Mouse (Mus musculus) frontal cortex, postnatal 10 days (tissue): Measurements from ENCODE around the gene 4930578G10Rik.
"Not testable (repeated sequence)": the region's sequence is repeated elsewhere in the genome, so short reads cannot be mapped to it uniquely, and the experiment has no call there.

Experiments used
- DNase-seq, 2 experiments: peaks; one replicate each; pipeline ENCODE4 v3.0.0; 2022; ENCODE audit warnings: low spot score in 2 of 2, mixed read lengths in 1 of 2

Gene 4930578G10Rik

GRCm38 (mm10) chr4:42735245-42735644 is at the start of gene 4930578G10Rik:
Gene 4930578G10Rik (plus strand): TSS chr4:42735545.
- not testable (repeated sequence) for DNase-seq

DNA sequence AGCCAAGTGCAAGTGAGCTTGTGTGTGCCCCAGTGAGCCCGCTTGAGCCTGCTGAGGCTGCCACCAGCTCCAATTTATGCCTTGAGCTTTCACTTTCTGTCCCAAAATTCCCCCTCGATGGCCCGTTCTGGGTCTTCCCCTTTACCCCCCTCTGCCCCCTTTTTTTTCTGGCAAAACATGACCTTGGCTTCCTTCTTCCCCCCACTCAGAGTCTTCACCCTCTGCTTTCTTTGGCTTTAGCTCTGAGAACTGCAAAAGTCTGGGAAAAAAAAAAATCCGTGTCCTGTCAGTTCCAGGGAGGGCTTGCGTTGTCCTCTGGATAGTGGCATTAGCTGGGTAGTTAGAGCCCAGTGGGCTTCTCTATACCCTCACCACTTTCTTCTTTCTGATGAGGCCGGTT is 21.1 kb downstream of the 4930578G10Rik start, which contains the start of gene Ccl19:
TSS of gene Ccl19 (minus strand) at position 101 of the 400 bp plus-strand sequence.
- DNase-seq = not testable (repeated sequence)

DNA sequence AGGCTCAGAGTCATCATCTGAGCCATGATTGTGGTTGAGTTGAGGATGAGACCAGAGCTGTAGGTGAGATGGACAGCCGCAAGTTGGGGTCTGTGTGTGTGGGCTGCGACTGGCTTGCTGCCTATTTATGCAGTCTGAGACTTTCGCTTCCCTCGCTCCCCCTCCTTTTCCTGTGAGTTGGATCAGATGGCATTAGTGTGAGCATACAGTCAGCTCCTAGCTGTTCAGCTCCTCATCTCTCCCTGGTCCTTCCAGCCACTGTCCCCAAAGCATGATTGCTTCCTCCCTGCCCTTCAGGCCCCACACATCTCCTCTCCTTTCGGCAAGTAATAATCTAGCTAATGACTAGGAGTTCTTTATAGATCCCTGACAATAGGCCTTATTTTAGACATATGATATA is 38.5 kb downstream of the 4930578G10Rik start, which contains the start of gene Ccl21a:
TSS of gene Ccl21a (minus strand) at position 101 of the 400 bp plus-strand sequence.
- not testable (repeated sequence) for DNase-seq

DNA sequence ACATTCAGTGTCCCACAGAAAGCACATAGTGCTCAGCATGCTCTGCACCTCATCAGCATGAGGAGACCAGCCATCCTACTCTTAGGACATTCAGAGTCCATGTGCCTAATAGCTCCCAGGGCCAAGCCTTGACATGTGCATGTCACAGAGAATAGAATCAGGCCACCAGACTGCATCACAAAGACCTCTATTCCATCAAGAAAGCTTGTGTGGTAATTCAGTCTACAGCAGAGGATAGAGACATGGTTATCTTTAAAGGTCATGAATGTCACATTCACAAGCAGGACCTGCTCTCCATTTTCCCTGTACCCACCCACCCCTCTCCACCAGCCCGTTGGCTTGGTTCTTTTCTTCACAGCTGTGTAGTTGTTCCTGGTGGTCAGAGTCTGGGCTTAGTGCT is 118.4 kb downstream of the 4930578G10Rik start, which contains the start of gene Fam205a1:
TSS of gene Fam205a1 (minus strand) at position 101 of the 400 bp plus-strand sequence.
- DNase-seq = not testable (repeated sequence)

GRCm38 (mm10) chr4:42856671-42857070 is 121.3 kb downstream of the 4930578G10Rik start, which contains the start of gene Gm12394:
Gene Gm12394 (minus strand): TSS chr4:42856771.
- DNase-seq = not testable (repeated sequence)

- DNase-seq = not testable (repeated sequence)
These were observed 125.1 kb downstream of the 4930578G10Rik start for GRCm38 (mm10) chr4:42860483-42860882.

DNA sequence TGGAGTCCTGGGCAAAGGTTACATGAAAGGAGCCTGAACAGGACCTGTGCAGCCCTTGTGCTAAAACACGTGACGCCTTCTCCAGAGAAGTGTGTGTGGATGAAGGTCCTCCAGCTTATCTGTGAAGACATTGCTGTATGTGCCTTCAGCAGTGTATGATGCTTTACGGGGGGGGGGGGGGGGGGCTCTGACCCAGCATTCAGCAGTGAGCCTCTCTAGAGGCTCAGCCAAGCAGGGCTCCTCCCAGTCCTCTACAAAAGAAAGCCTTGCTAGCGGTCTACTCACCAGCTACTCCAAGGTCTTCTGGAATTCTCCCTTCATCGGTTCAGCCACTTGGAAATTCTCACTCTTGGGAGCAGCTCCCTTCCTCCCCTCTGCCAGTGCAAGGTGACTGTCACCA is 128.1 kb downstream of the 4930578G10Rik start:
- DNase-seq = not testable (repeated sequence)

- DNase-seq = no peak
These were observed 132.0 kb downstream of the 4930578G10Rik start for GRCm38 (mm10) chr4:42867390-42867789.

DNA sequence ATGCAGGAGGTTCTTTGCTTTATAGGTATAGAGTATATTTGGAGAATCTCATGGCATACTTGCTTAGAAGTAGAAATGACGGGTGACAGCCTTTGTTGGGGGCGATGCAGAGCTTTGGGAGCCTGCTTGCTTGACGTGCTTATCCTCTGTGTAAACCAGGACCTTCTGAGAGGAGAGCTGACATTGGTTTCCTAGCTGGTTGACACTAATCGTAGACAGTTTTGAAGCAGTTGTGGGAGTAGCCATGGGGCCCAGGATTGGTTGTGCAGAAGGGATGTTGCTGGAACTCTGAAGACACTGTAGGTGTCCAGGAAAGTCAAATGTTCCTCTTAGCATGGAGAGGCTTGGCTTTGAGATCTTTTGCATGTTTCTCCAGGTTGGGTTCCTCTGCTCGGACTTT is 132.8 kb downstream of the 4930578G10Rik start:
- DNase-seq = no peak

GRCm38 (mm10) chr4:42870748-42871147 is 135.4 kb downstream of the 4930578G10Rik start:
- DNase-seq = no peak

DNA sequence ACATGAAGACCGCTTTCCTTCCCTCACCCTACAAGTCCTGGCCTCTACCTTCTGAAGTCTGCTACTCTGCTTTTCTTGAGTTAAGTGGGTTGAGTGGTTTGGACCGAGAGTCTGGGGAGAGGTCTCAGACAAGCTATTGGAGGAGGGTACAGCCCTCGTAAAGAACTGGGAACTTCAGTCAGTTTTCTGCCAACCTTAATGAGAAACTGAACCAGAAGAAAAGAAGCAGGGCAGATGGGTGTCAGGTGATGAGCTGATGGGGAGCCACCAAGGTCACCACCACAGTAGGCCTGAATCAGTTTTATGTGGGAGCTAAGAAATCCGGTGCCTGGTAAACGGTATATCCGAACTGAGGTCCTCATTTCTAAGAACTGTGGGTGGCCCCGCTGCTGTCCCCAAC is 136.8 kb downstream of the 4930578G10Rik start:
- no peak for DNase-seq

- no peak for DNase-seq
These were observed 137.5 kb downstream of the 4930578G10Rik start for GRCm38 (mm10) chr4:42872746-42873435.

DNA sequence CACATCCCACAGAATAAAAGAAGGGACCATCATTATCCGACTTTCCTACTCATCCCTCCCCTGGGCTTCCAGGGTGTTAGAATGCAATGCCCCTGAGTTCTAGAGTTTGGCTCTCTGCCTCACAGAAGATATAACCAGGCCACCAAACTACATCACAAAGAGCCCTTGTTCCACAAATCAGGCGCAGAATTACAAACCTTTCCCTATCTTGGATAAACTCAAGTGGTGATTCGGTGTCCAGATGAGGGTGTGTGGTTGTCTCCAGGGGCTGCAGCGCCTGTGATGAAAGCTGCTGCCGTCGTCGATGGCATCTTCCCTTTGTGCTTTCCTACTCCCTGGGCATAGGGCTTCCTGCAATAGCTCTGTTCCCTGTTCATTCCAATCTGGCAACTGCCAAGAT is 138.8 kb downstream of the 4930578G10Rik start, which contains the start of gene Fam205c:
TSS of gene Fam205c (minus strand) at position 101 of the 400 bp plus-strand sequence.
- no peak for DNase-seq

GRCm38 (mm10) chr4:42876586-42877291 is 141.4 kb downstream of the 4930578G10Rik start:
- peak in 1 of 2 experiments; percentile 37 for DNase-seq

DNA sequence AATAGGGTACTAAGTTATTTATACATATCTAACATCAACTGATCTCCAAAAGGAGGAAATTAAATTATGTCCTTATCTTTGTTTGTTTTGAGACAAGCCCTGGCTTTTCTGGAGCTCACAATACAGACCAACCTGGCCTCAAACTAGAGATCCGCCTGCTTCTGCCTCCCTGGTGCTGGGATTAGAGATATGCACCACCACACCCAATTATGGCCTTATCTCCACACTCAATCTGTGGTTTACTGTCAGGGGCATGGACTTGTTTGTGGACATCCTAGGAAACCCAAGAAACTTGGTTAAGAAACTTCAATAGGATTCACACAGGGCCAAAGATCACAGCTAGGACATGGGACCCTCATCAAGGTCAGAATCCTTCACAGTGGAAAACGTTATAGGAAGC is 142.3 kb downstream of the 4930578G10Rik start:
- no peak for DNase-seq

DNA sequence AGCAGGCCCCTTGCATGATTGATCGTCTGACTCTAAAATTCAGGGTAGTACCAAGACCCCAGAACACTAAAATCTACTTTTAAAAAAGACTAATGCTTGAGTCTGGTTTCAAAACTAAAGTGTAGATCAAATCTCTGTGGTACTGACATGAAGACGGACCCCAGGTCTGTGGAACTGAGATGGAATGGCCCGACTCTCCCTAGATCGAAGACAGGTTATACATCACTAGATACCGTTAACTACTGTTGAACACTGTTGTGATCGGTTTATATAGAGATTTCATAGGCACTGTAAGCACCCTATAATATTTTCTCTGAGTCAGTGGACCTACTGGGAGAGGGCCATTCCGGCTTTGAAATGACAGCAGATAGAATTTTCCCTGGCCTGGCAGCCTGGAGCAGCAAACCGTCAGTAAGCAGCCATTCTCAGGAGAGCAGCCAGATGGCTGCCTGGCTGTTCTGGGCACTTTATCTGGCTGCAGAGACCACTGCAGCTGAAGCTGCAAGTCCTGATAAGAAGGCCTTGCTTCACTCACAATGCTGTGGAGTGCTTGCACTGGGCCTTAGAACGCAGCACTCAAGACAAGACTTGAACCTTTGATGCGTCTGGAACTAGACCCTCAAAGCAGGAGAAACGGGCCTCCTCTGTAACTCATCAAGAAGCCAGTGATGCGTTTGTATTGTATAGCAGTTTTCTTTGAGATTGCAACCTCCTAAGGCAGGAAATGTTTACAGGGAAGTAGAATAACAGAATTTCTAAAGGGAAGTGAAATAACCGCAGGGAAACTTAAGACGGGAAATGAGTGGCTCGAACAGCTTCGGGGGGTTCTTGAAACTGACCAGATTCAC is 144.7 kb downstream of the 4930578G10Rik start:
- no peak for DNase-seq

- no peak for DNase-seq
These were observed 145.3 kb downstream of the 4930578G10Rik start for GRCm38 (mm10) chr4:42880677-42880948.

GRCm38 (mm10) chr4:42886926-42887325 is 151.6 kb downstream of the 4930578G10Rik start:
- DNase-seq = peak in 1 of 2 experiments; percentile 32

DNA sequence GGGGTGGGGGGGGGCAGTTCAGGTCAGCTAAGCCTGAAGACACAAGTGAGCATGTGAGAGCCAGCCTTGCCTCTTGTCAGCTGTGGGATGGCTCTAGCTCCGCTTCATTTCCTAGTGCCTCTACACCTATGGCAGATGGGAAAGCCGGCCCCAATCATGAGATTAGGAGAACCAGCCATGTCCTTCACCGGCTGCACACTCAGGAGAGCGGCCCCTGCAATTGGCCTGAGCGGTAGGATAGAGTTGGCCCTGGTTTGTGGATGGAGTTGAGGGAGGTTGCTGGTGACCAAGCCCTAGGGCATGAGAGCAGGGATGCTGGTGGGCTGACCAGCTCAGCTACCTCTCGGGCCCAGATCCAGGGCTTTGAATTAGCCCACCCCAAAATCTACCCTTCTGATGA is 153.5 kb downstream of the 4930578G10Rik start:
- DNase-seq = no peak

DNA sequence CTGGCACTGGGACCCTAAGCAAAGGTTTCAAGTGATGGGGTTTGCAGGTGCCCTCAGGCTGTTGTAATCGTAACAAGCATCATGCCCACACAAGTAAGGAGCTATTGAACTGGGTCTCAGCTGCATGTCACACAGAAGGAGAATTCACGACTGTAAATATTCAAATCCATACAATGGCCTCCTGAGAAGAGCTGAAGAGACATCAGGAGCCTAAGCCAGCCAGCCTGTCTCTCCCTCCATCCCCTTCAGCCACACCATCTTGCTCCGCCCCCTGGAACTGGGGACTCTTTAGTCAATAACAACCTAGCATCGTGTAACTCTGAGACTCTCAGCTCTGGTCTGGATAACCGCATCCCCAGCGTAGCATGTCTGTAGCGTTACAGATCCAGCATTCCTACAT is 155.8 kb downstream of the 4930578G10Rik start:
- no peak for DNase-seq

DNA sequence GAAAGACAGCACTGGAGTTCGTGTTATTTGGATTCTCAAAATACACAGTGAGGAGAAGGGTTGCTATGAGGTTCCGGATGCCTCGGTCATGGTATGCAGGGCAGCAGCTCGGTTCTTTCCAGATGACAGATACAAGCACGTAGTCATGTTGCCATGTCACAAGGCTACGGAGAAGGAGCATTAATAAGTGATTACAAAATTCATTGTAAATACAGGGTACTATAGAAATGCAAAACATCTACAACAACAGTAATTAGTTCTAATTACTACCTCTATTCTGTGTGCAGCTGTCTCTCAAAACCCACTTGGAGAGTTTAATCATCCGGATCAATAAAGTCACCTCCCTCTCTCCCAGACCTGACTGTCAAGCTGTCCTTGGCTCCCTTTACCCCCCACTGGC is 159.8 kb downstream of the 4930578G10Rik start:
- DNase-seq = no peak
